Mouse (Mus musculus) adrenal gland (tissue): Measurements from ENCODE around the gene Olfr209.
"Not testable (repeated sequence)": the region's sequence is repeated elsewhere in the genome, so short reads cannot be mapped to it uniquely, and the experiment has no call there.

Experiments
- intact Hi-C: fragments of 180-260 bp; cut with DNase I; formaldehyde crosslinking; loops from one replicate; pipeline ENCODE4 v1.15.1; 2025
- long read RNA-seq, 2 experiments: library from polyadenylated mRNA; unstranded; transcript quantifications; one replicate each; pipeline ENCODE4 v2.0.0; 2020; ENCODE audit warnings: borderline replicate concordance in 1 of 2; ENCODE audit not compliant: insufficient replicate concordance in 1 of 2

The Olfr209 gene
- long read RNA-seq, experiment 1, result 0 reads
- long read RNA-seq, experiment 2, result 0 reads

DNA sequence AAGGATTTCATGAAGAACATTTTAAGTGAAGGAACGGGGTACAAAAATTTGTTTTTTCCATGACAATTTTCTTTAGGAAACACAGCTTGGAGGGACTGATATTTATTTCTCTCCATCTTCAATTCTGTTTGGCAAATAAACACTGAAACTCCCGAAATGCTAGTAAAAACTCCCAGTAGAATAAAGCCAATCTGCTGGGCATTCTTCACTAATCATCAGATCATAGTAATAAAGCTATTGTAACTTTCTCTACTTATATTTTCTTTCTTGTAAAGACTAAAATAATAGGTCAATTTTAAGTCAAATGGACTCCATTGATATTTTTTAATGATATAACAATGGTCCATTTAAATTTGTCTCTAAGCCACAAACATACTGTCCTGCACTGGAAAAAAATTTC is at the start of gene Olfr209:
Olfr209 (minus strand) TSS at position 101 of the 400 bp plus-strand sequence.
- intact Hi-C loops, result no loop called here

DNA sequence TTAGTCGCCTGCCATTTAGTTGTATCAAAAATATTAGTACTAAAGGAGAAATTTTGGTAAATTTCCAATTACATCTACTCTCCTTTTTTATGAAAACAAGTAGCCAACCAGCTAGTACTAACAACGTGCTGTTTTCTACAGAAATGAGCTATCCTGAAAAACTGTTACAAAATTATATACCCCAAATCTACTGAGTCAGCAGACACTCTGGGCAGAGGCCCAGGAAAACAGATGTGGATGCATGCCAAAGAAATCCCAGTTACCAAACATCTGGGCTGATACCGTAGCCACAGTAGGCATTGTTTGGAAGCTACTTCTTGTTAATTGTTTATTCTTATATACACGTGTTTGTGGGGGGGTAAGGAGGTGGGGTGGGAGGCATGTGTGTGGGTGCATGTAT is 49.7 kb upstream of the Olfr209 start:
- intact Hi-C loops, result no loop called here

DNA sequence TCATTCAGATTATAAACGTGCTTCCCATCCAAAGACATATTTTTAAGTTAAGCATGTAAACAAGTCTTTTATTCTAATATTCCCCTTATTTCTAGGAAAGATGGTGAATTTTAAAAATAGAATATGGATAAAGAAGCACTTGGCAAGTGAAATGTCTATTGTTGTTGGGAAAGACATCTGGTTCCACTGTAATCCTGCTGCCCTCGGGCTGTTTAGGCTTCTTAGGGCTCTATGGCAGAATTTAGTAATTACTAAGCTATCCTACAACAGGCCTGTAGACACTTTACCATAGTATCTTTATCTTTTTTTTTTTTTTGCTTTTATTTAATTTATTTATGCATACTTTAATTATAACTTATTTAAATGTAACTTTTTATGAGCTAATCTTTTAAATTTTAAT is 46.0 kb upstream of the Olfr209 start:
- intact Hi-C loops, result loop anchor here (10.0 kb wide), 2 partner anchors 655 to 955 kb away; no protein-coding TSS in a partner anchor

DNA sequence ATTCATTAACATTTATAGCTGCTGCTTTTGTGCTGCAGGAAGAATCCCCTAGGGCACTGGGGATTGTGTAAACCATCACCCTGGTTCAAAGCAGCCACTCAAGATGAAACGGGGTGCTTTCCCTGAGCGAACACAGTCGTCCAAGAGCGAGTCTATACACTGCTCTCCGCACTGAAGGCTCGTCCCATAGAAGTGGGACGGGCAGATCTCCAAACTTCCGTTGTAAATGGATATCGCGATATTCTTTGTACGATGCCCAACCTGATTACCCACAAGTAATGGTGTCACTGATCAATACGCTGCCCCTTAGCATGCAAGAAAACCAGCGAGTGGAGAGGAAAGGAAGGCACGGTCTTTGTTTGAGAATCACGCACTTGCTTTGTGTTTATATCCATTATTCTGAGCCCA is 45.6 kb upstream of the Olfr209 start:
- intact Hi-C loops, result loop anchor here (10.0 kb wide), 2 partner anchors 655 to 955 kb away; no protein-coding TSS in a partner anchor

DNA sequence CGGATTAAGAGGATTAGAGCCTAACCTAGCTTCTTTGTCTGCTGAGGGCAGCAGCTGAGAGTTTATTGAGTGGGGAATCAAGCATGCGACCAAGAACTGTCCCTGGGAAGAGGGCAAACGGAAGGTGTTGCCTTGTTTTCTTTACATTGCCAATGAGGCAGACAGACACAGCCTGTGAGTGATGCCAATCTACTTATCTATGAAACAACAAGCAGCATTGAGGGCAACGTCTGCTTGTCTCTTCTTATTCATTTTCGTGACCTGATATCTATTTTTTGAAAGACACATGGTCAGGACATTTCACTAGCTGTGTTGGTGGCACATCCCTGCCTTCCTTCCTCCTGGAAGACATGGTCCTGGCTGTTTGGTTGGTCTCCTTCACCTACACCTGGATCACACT is 43.2 kb upstream of the Olfr209 start, which contains the start of gene Gabrr3:
Gabrr3 (plus strand) TSS at position 301 of the 400 bp plus-strand sequence.
- intact Hi-C loops, result loop anchor here (10.0 kb wide), 2 partner anchors 652 to 952 kb away; no protein-coding TSS in a partner anchor

DNA sequence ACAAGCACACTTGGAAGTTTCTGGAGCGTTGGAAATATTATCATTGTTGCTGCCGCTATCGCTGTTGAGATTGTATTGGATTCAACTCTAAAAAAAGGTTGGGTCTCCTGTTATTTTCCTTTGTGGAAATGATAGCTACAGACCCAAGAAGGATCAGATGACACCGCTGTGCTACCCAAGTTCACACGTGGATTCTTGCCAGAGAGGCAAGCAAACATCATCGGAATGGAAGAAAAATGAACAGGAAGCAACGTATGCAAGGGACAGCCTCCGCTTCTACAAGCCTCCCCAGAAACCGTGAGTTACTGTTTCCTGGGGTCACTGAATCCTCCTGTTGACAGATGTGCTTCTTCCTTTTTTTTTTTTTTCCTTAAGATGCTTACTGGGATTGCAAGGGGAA is 41.0 kb upstream of the Olfr209 start:
- intact Hi-C loops, result loop anchor here (5.0 to 10.0 kb wide), 3 partner anchors 650 to 950 kb away; no protein-coding TSS in a partner anchor

DNA sequence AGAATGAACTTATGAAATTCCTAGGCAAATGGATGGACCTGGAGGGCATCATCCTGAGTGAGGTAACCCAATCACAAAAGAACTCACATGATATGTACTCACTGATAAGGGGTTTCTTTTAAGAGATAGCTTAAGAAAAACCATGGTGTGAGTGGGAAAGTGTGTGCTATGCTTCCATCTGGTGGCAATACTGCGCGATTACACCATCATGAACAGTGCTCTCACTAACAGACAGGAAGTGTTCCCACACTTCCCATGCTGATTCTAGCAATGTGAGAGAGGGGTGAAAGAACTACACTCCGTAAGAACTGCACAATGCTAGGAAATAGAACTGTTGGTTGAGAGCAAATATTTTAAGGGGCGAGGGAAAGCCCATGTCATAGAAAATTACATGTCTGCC is 39.9 kb upstream of the Olfr209 start:
- intact Hi-C loops, result loop anchor here (5.0 to 10.0 kb wide), 3 partner anchors 649 to 949 kb away; no protein-coding TSS in a partner anchor

DNA sequence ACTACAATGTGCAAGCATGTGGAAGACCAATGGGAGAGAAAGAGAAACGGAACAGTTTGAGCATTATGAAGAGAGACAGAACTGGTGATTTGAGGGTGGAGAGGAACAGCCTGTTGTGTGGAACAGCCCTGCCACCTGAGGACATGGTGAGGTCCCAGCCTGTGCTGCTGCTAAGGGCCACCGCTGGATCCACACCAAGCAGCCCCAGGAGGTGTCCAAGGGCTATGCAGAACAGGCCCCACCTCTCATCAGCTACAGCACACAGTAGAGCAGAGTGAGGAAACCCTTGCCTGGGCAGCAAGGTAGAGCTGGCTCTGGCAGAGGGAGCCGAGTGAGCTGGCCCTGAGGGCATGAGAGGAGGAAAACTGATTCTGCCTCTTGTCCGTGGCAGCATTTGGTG is 38.2 kb upstream of the Olfr209 start:
- intact Hi-C loops, result loop anchor here (5.0 to 10.0 kb wide), 3 partner anchors 647 to 947 kb away; no protein-coding TSS in a partner anchor

DNA sequence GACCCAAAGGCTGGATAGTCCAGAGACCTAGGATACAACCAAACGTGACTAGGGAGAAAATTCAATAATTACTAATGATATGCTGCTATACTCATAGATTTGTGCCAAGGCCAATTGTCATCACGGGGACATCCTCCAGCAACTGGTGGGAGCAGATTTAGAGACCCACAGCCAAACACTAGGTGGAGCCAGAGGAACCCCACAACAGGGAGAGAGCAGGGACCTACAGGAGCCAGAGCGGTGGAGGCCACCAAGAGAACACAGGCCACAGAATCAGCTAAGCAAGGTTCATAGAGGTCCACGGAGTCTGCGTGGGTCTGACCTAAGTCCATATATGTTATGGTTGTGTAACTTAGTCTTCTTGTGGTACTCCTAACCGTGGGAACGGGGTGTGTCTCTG is 37.3 kb upstream of the Olfr209 start:
- intact Hi-C loops, result loop anchor here (5.0 to 10.0 kb wide), 3 partner anchors 646 to 946 kb away; no protein-coding TSS in a partner anchor

DNA sequence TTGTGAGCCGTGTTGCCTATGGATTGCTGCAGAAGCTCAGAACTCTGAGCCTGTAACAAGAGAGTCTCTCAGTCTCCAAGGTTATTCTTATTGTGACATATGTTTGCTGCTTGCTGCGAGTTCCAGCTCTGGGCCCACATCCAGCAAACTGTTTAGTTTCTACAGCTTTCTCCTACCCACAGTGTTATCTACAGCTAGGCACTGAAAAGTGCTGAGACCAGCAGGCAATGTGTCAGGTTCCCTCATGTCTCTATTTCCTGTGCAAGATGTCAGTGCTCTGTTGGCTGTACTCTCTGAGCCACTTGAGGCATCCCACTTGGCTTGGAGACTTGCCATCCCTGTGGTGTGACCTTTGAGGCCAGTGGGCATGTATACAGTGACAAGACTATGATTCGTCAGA is 29.5 kb upstream of the Olfr209 start:
- intact Hi-C loops, result no loop called here

DNA sequence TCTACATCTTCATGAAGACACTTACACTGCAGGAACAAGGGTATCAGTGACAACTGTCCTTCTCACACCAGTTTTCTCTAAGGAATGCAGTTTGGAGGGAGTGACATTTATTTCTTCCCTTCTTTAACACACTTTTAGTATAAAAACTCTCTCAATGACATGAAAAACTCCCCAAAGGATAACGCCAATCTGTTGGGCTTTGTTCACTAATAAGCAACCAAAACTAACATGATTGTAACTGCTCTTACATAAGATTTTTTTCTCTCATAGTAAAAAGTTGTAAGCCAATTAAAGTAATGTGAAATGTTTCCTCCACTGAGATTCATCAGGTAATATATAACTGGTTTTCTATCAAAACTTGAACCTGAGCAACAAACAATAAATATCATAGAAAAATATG is 14.6 kb downstream of the Olfr209 start, which contains the start of gene Olfr206:
Olfr206 (minus strand) TSS at position 101 of the 400 bp plus-strand sequence.
- intact Hi-C loops, result no loop called here

DNA sequence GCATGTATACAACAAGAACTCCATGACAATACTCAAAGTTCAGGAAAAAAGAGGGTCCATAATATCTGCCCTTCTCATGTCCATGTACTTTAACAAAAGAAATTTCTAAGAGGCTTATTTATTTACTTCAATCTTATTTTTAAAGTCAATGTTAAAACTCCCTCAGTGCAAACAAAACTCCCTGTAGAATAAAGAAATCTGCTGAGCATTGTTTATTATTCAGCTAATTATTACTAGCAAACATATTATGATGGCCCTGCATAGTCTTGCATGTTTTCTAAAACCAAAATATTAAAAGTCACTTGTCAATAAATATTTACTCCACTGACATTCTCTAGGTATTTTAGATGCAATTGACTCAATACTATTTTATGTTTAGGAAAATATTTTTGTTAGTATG is 32.8 kb downstream of the Olfr209 start, which contains the start of gene Olfr205:
Olfr205 (minus strand) TSS at position 101 of the 400 bp plus-strand sequence.
- intact Hi-C loops, result no loop called here

DNA sequence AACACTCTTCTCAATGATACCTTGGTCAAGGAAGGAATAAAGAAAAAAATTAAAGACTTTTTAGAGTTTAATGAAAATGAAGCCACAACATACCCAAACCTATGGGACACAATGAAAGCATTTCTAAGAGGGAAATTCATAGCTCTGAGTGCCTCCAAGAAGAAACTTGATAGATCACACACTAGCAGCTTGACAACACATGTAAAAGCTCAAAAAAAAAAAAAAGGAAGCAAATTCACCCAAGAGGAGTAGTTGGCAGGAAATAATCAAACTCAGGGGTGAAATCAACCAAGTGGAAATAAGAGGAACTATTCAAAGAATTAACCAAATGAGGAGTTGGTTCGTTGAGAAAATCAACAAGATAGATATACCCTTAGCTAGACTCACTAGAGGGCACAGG is 40.5 kb downstream of the Olfr209 start:
- intact Hi-C loops, result not testable (repeated sequence)

DNA sequence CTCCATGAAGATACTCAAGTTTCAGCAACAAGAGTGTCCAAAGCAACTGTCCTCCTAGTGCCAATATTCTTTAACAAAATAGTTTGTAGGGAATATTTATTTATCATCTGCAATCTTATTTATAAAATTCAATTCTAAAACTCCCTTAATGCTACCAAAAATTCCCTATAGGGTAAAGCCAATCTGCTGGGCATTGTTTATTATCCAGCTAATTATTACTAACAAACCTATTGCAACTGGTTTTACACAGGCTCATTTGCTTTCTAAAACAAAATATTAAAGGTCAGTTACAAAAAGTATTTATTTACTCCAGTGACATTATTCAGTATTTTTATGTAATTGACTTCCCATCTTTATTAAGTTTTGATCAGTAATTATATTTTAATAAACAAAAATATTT is 45.6 kb downstream of the Olfr209 start, which contains the start of gene Olfr204:
Olfr204 (minus strand) TSS at position 101 of the 400 bp plus-strand sequence.
- intact Hi-C loops, result no loop called here
